Mouse (Mus musculus) lung, postnatal 0 days (tissue): Measurements from ENCODE around the gene Sez6.
A peak's percentile ranks its signal among the peaks of the same experiment; 100 is the strongest.

Experiments used
- CTCF ChIP-seq: IDR thresholded peaks from 2 replicates; pipeline ENCODE4 v1.5.1; 2016; ENCODE audit warnings: antibody characterized with exemption, mild to moderate bottlenecking
- EP300 ChIP-seq: IDR thresholded peaks from 2 replicates; pipeline ENCODE4 v1.6.1; 2016; ENCODE audit warnings: antibody characterized with exemption, mild to moderate bottlenecking, control low read depth

DNA sequence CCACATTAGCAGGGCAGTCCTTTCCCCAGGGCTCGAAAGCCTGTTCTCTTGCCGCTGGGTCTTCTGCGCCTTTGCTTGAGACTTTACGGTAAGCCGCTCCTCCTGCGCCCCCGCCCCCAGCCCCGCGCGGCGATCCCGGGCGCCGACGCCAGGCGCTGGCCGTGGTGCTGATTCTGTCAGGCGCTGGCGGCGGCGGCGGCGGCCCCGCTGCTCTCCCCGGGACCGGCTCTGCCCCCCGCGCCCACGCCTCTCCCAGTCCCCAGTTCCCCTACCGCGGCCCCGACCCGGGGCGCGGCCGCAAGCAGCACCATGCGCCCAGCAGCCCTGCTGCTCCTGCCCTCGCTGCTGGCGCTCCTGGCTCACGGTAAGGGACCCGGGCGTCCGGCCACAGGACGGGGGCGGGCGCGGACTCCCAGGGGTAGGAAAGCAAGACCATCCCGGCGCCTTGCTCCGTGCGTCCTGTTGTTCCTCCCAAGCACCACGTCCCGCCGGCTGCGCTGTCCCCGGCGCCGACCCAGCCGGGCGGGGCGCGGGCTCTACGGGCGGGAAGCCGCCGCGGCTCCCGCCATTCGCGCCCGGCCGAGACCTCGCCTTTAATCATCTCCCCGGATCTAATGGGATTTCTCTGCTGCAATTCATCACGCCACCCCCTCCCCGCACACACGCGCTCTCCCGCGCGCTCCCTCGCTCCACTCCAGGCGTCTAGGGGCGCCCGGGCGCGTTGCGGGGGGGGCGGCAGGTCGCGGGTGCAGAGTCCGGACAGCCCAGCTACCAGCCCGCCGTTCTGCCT lies at the start of gene Sez6:
- no peak for TF ChIP-seq EP300
- peak; percentile 32 for TF ChIP-seq CTCF
